Mouse (Mus musculus) liver, postnatal 0 days (tissue): ENCODE data around the gene Acadvl. TPM values are rescaled to one million over a fixed set of nuclear protein-coding genes. Genes with fewer than 3 reads are reported as not detected.

Source experiments
- ATAC-seq: fragments of 200-750 bp; cut with Nextera tagmentation; 2 replicates; pipeline ENCODE4 v1.8.0; 2017; ENCODE audit warnings: mild to moderate bottlenecking, moderate library complexity
- DNase-seq: peaks from one replicate; pipeline ENCODE4 v3.0.0-alpha.2; 2016
- H3K27ac ChIP-seq: fragments of 300-500 bp; sonication (generic); 2 replicates; pipeline ENCODE4 v1.5.1; 2014; ENCODE audit warnings: antibody characterized with exemption, moderate library complexity, mild to moderate bottlenecking, low read depth
- H3K27me3 ChIP-seq: fragments of 300-500 bp; sonication (generic); 2 replicates; pipeline ENCODE4 v1.6.1; 2014; ENCODE audit warnings: low read length, control low read depth, mixed read lengths; ENCODE audit not compliant: insufficient read depth
- H3K36me3 ChIP-seq: fragments of 300-500 bp; sonication (generic); replicated peaks from 2 replicates; pipeline ENCODE4 v1.6.1; 2014; ENCODE audit warnings: mild to moderate bottlenecking, control low read depth, low read length, moderate library complexity, mixed read lengths; ENCODE audit not compliant: insufficient read depth
- H3K4me1 ChIP-seq: fragments of 300-500 bp; sonication (generic); 2 replicates; pipeline ENCODE4 v1.6.1; 2014; ENCODE audit warnings: antibody characterized with exemption, mild to moderate bottlenecking, control low read depth; ENCODE audit not compliant: insufficient read depth
- H3K4me2 ChIP-seq: fragments of 300-500 bp; sonication (generic); 2 replicates; pipeline ENCODE4 v1.6.1; 2014; ENCODE audit warnings: low read depth, mild to moderate bottlenecking, low read length, moderate library complexity, mixed read lengths
- H3K4me3 ChIP-seq: fragments of 300-500 bp; sonication (generic); 2 replicates; pipeline ENCODE4 v1.5.1; 2014; ENCODE audit warnings: low read depth, low read length
- H3K9ac ChIP-seq: fragments of 300-500 bp; sonication (generic); replicated peaks from 2 replicates; pipeline ENCODE4 v1.6.1; 2014; ENCODE audit warnings: mild to moderate bottlenecking, moderate library complexity
- H3K9me3 ChIP-seq: fragments of 300-500 bp; sonication (generic); 2 replicates; pipeline ENCODE4 v1.6.1; 2016; ENCODE audit warnings: mild to moderate bottlenecking, control low read depth, low read length, mixed read lengths
- CTCF ChIP-seq: sonication (generic); IDR thresholded peaks from 2 replicates; pipeline ENCODE4 v1.5.1; 2016; ENCODE audit warnings: antibody characterized with exemption, low read depth
- EP300 ChIP-seq: IDR thresholded peaks from 2 replicates; pipeline ENCODE4 v1.6.1; 2016; ENCODE audit warnings: antibody characterized with exemption, low read depth, mild to moderate bottlenecking
- WGBS: fragments of 180-500 bp; shearing (Covaris S2); extraction: QIAGEN DNeasy Blood & Tissue Kit; methylation state at CpG from one replicate; pipeline ENCODE4 v1.1.7; 2014; ENCODE audit not compliant: insufficient replicate concordance; 5-methylcytosine and 5-hydroxymethylcytosine counted together
- polyA plus RNA-seq: library from polyadenylated mRNA; unstranded; fragments of >200 nt; fragmentation: Nextera tagmentation; extraction: Ambion mirVana; gene quantifications from 2 replicates; pipeline ENCODE4 v1.2.1, GENCODE M21; 2015

Acadvl gene
- polyA plus RNA-seq, 1 experiment from 2014 or later = 367 TPM

DNA sequence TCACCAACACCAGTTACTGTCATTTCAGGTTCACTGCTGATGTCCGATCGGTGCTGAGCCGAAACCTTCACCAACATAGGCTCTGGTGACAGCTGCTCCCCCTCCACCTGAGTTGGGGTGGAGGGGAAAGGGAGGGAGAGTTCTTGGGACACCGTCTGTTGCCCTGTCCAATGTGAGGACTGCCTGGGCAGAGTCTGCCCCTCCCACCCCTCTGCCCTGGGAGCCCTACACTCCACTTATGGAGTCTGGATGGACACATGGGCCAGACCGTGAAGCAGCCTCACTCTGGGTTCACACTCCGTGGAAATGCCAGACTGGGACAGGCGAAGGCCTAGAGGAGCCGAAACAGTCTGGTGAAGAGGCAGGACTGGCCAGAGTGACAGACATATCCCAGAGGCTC, 25.3 kb downstream of the Acadvl start:
- TF ChIP-seq CTCF (no peak), EP300 (no peak)
- DNase-seq (no peak), ATAC-seq (no peak)
- Histone ChIP-seq H3K9ac (no peak overlapping the region), H3K27ac (peak overlapping the region; percentile 84), H3K27me3 (no peaks in the 10 kb centered on the region), H3K4me3 (no peak overlapping the region), H3K4me1 (peaks cover 20% of the 10 kb centered on the region), H3K36me3 (peaks cover 54% of the 10 kb centered on the region), H3K9me3 (no peaks in the 10 kb centered on the region), H3K4me2 (no peak overlapping the region)
- WGBS = 95% methylated on average over 7 of the region's 8 CpGs

DNA sequence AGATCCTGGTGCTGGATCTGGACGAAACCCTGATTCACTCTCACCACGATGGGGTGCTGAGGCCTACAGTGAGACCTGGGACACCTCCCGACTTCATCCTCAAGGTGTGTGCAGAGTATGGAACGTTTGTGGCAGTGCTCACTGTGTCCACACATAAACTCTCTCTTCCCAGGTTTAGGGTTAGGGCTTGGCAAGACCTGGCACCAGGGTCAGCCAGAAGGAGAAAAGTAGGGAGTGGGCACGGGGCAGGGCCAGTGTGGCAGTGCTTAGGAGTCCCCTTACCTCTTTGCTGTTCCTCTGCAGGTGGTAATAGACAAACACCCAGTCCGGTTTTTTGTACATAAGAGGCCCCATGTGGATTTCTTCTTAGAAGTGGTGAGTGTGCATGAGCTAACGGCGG, 30.8 kb downstream of the Acadvl start:
- peaks cover 44% of the 10 kb centered on the region for H3K36me3 ChIP-seq
- no peak overlapping the region for H3K4me3 ChIP-seq
- WGBS = 84% methylated on average over 8 of the region's 8 CpGs

DNA sequence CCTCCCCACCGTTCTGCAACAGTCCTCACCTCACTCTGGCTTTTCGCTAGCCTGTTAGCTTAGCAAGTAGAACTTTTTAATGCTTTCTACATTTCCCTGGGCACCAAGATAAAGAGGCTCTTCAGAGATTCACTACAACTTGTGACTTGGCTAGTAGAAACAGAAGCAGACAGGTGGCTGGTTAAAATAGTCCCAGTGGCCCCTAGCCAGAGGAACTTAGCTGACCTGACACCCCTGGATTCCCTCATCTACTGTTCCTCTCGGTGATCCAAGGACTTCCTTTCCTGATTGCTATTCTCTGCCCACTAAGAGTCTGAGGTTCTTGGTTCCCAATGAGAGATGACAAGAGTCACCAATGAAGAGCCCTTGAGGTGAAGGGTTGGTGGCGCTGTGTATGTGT, 31.8 kb downstream of the Acadvl start:
- H3K4me2 ChIP-seq = peak overlapping the region; percentile 82; the same call in 1 of the 2 replicates

More for the DNA sequence above, 30.8 kb downstream of the Acadvl start:
- ATAC-seq (no peak), DNase-seq (no peak)
- Histone ChIP-seq H3K4me1 (peaks cover 17% of the 10 kb centered on the region), H3K9ac (no peak overlapping the region), H3K4me2 (no peak overlapping the region), H3K9me3 (no peaks in the 10 kb centered on the region), H3K27me3 (no peaks in the 10 kb centered on the region), H3K27ac (no peak overlapping the region)
- no peak for TF ChIP-seq CTCF
- no peak for TF ChIP-seq EP300

DNA sequence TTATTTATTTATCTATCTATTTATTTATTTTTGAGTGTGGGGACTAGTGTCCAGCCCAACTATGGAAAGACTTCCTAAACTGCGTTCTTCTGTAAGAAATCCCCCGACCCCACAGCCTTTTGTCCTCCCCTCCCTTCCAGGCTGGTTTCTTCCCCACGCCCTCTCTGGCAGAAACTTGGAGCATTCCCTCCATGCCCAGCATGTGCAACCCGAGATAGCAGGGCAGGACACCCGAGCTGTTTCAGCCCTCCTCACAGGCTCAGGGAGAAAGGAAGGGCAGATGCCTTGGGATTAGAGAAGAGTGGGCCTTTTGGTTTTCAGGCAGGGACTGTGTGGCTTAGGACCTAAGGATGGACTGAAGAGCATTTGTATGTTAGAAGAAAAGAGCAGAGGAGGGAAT, 32.3 kb downstream of the Acadvl start:
- H3K4me1 ChIP-seq = peaks cover 20% of the 10 kb centered on the region
- ATAC-seq = no peak
- H3K27ac ChIP-seq = 0 out of 2 replicates have a peak overlapping the region, but pooled peaks have one; percentile 13
- WGBS = 42% methylated on average over 5 of the region's 5 CpGs
- DNase-seq = no peak
- H3K9me3 ChIP-seq = no peaks in the 10 kb centered on the region
- no peaks in the 10 kb centered on the region for H3K27me3 ChIP-seq
- peak overlapping the region; percentile 82 for H3K4me2 ChIP-seq
- H3K9ac ChIP-seq = peak overlapping the region; percentile 92
- TF ChIP-seq EP300 (no peak), CTCF (no peak)
- H3K36me3 ChIP-seq = peaks cover 29% of the 10 kb centered on the region
- H3K4me3 ChIP-seq = peak overlapping the region; percentile 98

More for the DNA sequence above, 31.8 kb downstream of the Acadvl start:
- no peak overlapping the region for H3K27ac ChIP-seq
- no peaks in the 10 kb centered on the region for H3K9me3 ChIP-seq
- H3K9ac ChIP-seq = peak overlapping the region; percentile 92; the same call in 1 of the 2 replicates
- peaks cover 20% of the 10 kb centered on the region for H3K4me1 ChIP-seq
- TF ChIP-seq CTCF (no peak), EP300 (no peak)
- DNase-seq (no peak), ATAC-seq (no peak)
- H3K4me3 ChIP-seq = no peak overlapping the region
- no peaks in the 10 kb centered on the region for H3K27me3 ChIP-seq
- WGBS = 83% methylated on average over 4 of the region's 4 CpGs
- H3K36me3 ChIP-seq = peaks cover 34% of the 10 kb centered on the region

DNA sequence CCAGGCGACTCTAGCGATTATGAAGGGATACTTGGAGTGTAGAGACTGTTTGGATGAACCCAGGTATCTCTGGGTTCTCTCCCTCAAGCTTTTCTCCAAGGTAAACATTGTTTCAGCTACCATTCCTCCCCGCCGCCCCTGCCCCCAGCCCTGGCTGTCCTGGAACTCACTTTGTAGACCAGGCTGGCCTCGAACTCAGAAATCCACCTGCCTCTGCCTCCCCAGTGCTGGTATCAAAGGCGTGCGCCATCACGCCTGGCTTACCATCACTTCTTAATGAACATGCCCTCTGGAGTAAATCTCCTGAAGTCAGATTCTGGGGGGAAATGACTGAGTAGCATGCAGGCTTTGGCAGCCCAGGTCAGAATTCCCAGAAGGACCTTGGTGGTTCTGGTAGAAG, 33.0 kb downstream of the Acadvl start, which contains the start of gene Elp5:
TSS of gene Elp5 (minus strand) at position 293 of the 400 bp plus-strand sequence.
- WGBS = 52% methylated on average over 8 of the region's 8 CpGs
- no peak for TF ChIP-seq EP300
- TF ChIP-seq CTCF = no peak
- Histone ChIP-seq H3K9ac (peak within 1 kb of the TSS; percentile 92), H3K36me3 (peaks cover 23% of the 10 kb centered on the region), H3K27ac (peak within 1 kb of the TSS; percentile 97), H3K4me2 (peak within 1 kb of the TSS; percentile 82), H3K4me3 (peak within 1 kb of the TSS; percentile 98), H3K4me1 (peaks cover 20% of the 10 kb centered on the region), H3K27me3 (no peaks in the 10 kb centered on the region), H3K9me3 (no peaks in the 10 kb centered on the region)
- ATAC-seq (no peak), DNase-seq (no peak)

DNA sequence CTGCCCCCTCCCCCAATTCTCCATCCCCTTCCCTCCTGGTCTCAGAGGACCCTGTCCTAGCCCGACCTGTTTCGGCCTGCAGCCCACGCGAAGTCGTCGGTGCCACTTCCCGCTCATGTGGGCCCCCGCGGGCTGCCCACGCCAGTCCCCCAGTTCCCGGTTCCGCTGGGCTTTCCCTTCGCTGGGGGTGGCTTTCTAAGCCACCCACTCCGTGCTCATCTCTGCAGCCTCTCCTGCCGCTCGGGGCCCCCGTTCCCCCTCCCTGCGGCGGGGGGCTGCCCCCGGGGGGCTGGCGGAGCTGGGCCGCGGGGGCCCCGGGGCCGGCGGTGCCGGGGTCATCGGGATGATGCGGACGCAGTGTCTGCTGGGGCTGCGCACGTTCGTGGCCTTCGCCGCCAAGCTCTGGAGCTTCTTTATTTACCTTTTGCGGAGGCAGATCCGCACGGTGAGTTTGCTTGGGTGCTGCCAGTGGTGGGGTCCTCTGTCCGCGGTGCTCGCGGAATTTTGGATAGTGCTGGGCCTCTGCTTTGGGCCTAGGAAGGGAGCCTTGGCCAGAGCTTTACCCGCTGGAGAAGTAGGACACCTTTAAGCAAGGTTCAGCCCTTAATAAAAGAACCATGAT, 34.0 kb downstream of the Acadvl start, which contains the start of gene Ctdnep1:
TSS of gene Ctdnep1 (plus strand) at position 16 of the 622 bp plus-strand sequence.
- Histone ChIP-seq H3K4me3 (peak within 1 kb of the TSS; percentile 98), H3K4me2 (peak within 1 kb of the TSS; percentile 82), H3K4me1 (peaks cover 20% of the 10 kb centered on the region), H3K9me3 (no peaks in the 10 kb centered on the region), H3K27me3 (no peaks in the 10 kb centered on the region), H3K9ac (peak within 1 kb of the TSS; percentile 92), H3K27ac (peak within 1 kb of the TSS; percentile 97), H3K36me3 (peaks cover 25% of the 10 kb centered on the region)
- WGBS = under 1% methylated on average over 33 of the region's 43 CpGs
- no peak for TF ChIP-seq EP300
- no peak for TF ChIP-seq CTCF
- ATAC-seq = no peak
- peak; percentile 51 for DNase-seq
